Mouse (Mus musculus): ENCODE measurements around the gene Acmsd. TPM values are rescaled to one million over a fixed set of nuclear protein-coding genes. Genes with fewer than 3 reads are reported as not detected.
"Not testable (repeated sequence)": the region's sequence is repeated elsewhere in the genome, so short reads cannot be mapped to it uniquely, and the experiment has no call there.

Acmsd gene
- total RNA-seq (2021), result not detected
- long read RNA-seq, experiment 1, result 0 reads
- long read RNA-seq, experiment 2, result 0 reads

DNA sequence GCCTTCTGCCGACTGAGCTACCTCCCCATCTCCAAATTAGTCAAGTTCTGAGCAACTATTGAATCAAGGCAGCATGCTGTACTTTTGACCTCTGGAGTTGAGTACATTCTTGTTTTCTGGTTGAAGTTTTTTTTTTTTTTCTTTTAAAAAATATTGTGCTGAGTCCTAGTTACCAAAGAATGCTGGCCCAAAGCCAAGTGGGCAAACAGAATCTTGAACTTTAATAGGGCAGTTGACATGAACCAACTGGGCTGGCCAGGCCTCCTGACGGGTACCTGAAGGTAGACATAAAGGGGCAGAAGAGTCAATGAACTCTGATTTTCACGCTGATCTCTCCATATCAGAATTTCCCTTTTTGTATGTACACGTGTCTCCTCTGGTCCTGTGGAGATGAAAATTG lies at the start of gene Acmsd:
TSS of gene Acmsd (plus strand) at position 318 of the 400 bp plus-strand sequence.
- no peak for DNase-seq

DNA sequence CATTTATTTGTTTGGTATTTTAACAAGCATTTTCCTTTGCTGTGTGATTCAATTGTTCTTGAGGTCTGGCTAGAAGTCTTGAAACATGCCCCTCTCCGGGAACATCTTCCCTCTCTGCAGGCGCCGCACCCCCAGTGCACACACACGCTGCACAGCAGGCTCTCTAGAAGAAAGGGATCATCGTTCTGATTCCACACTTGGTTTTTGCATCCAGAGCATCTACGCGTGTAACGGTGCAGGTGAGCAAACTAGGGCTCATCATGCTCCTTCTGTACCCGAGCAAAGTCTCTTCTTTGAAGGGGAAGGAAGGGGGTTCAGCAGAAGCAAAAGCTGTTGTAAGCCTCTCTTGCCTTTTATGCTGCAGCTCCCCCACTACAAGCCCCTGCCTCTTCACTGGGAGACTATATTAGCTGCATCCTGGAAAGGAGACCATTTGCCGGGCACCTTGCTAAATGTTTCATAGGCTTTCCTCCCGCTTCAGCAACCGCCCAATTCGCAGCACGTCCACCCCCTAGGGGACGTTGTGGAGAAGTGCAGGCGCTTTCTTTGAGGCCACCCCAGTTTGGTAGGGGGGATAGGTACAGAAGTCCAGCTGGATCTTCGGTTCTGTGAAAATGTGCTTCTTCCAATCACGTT lies 49.6 kb upstream of the Acmsd start, which contains the start of gene Tmem163:
TSS of gene Tmem163 (minus strand) at position 51 of the 636 bp plus-strand sequence.
- DNase-seq, result no peak

DNA sequence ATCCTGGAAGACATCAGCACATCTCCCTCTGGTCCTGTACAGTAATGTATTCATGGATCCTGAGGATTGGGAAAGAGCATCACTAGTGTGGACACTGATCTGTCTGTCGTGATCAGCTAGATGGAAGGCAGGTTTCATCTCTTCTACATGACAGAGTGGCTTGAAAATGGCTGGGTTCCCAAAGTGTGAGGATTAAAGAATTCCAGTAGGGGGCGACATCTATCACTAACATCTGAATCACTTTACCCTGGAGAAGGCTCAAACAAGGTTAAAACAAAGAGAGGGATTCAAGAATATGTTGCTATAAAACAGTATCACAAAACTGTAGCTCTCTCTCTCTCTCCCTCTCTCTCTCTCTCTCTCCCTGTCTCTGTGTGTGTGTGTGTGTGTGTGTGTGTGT lies 32.7 kb upstream of the Acmsd start:
- no peak for DNase-seq

DNA sequence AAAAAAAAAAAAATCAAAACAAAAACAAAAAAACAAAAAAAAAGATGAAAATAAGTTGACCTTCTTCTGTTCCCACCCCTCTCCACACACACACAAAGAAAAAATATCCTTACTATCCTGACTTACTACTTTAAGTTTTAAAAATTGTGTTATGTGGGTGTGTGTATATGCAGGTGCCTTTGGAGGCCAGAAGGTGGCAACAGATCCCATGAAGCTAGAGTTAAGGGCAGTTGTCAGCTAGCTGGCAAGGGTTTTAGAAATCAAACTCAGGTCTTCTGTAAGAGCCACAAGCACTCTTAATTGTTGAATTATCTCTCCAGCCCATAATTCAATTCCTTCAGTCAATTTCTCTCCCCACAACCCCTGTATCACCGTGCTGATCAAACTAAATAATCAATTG lies 27.0 kb upstream of the Acmsd start:
- DNase-seq, result no peak

DNA sequence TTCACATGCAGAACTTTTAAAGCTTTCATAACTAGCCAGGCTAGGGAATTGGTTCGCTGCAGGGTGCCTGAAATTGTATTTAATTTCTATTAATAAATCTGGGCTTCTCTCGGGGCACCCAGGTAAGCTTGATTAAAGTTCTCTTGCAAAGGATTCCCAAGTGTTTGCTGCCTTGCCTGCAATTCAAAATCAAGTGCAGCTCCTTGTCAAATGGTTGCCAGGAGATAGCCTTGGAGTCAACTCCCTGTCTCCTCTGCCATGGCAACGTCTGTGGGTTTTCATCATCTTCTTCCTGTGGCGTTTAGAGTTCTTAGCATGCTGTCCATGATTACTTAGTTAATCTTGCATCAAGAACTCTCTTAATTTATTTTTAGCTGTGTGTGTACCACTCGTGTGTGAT lies 22.9 kb upstream of the Acmsd start:
- no peak for DNase-seq

DNA sequence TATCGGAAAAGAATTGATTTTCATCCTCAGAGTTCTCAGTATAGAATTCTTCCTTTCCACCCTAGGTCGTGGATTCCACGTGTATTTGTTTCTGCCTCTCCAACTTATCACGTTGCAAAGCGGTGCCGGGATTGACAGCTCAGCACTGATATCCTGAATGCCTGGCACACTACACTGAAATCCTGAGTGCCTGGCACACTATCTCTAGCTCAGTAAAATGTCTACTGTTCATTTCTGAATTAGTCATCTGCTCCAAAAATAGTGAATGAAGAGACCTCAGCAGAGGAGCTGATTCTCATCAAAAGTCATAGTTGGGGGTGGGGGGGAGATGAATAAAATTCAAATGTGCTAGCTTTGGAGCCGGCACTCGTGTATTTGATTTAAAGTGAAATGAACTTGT lies 12.8 kb upstream of the Acmsd start:
- no peak for DNase-seq

DNA sequence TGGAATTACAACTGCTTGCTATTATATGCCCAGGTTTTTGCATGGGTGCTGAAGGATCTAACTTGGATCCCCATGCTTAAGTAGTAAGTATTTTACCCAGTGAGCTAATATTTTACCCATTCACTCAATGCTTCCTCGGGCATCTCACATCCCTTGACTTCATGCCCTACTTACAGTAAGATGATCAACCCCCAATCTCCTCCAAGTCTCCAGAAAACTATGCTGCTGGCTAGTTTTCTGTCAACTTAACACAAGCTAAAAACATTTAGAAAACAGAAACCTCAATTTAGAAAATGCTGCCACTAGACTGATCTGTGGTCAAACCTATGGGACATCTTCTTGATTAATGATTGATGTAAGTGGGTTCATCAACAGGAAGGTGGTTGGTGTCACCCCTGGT lies 10.9 kb upstream of the Acmsd start:
- DNase-seq, result no peak

DNA sequence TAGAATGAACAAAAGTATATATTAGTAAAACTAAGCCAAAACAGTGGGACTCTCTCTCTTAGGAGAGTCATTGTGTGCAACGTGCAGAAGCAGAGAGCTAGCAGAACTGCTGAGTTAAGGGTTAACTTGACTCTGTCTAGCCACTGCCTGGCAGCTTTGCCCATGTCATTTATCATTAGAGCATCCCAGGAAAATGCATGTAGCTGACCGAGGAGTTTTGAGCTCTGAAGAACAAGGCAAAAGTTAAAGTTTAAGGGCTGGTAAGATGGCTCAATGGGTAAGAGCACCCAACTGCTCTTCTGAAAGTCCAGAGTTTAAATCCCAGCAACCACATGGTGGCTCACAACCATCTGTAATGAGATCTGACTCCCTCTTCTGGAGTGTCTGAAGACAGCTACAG lies 5.6 kb upstream of the Acmsd start:
- no peak for DNase-seq

DNA sequence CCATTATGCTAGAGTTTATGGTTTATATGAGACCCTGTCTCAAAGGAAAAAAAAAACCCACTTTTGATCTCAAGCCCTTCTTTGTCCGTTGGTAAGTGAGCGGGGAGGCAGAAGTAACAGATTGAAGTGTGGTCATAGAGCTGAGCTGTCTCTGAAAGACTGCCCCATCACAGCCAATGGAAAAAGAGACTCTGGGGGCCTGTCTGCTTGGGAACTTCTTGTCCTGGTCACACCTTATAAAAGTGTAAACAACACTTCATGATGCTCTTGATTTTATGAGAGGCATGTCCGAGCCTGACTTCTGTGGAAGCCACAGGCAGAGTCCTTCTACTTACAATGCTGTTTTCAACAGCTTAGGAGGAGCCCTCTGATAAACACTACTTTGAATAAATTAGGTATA lies 1.9 kb downstream of the Acmsd start:
- DNase-seq, result no peak

DNA sequence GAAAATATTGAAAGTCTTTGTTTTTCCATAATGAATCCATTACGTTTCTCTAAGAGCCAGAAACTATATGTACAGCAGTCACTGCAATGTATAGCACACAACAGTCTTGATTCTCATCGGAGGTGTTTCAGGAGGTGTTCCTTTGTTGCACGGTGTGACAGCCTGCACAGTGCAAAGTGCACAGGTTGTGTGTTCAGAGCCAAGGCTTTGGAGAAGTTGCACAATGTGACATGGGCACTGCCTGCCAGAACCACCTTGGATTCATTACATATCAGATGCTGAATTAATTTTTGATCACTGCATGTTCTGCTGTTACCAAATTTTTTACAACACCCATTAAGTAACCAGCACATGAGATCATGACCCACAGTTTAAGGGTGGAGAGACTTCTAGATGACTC lies 3.2 kb downstream of the Acmsd start:
- no peak for DNase-seq

DNA sequence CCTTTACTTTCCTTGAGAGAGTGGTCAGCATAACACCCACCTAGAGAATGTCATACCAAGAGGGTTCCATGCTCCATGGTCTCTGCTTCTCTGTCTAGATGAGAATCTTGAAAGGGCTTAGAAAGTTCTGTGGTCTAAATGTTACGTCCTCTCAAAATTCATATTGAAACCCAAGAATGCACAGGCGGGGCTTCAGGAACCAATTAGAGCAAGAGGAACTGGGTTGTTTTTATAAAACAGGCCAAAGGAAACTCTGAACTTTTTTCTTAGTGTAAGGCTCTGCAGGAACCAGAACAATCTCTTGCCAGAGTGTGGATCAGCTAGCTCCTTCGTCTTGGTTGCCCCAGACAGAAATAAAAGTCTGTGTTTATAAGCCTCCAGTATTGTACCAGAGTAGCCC lies 3.6 kb downstream of the Acmsd start:
- no peak for DNase-seq

DNA sequence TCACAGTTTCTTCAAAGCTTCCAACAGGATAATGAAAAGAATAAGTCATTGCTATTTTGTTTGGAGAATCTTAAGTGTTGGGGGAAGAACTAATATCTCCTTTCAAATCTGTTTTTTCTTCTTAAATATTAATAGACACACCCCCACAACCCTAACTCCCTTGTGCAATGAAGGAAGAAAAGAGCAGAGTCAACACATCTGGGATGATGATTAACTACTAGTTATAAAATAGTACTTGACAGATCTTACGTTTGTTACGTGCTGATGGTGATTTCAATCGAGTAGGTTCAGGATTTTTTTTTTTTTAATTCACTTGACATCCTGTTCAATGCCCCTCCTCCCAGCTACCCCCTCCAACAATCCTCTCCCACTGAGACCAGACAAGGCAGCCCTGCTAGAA lies 6.1 kb downstream of the Acmsd start:
- no peak for DNase-seq

DNA sequence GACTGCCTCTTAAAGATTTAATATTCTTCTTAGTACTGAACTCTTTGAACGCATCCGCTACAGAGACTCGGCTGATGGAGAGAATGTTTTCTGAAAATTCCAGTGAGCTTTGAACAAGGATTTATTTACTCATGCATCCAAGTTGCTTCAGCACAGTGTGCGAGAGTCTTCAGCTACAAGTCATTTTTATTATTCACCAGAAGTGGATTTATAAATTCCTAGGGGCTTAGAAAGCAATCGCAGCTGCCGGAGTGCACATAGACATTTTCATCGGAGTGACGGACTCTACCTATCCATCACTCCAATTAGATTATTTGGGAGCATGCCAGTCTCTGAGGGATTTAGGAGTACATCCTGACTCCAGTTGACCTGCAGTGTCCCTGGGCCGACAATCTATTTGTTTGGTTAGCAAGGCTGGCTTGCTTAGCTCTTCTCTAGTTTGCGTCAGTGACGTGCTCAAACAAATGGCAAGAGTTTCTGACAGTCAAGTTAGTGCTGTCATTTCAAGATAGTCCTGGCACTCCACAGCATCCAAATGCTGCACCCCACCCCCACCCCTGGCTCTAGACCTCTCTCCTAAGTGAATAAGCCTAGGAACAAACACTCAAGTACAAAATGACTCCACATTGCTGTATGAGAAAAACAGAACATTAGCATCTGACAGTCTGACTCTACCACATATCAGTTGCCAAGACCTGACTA lies 21.3 kb downstream of the Acmsd start:
- no peak for DNase-seq

DNA sequence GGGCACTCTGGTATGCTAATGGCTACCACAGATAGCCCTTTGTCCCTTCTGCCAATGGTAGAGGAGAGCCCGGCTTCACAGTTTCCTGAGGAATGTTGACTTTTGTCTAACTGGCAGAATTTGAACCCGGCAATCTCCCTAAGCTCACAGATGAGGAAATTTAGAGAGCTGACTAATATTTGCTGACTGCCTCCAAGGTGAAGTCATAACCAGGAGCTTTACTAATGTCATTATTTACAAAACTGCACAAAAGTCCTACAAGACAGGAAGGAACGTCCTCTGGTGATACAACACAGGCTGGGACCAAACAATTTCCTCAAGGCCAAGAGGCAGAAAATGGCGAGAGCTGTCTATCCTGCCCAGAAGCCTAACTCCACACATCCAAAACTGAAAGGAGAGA lies 26.6 kb downstream of the Acmsd start:
- no peak for DNase-seq

DNA sequence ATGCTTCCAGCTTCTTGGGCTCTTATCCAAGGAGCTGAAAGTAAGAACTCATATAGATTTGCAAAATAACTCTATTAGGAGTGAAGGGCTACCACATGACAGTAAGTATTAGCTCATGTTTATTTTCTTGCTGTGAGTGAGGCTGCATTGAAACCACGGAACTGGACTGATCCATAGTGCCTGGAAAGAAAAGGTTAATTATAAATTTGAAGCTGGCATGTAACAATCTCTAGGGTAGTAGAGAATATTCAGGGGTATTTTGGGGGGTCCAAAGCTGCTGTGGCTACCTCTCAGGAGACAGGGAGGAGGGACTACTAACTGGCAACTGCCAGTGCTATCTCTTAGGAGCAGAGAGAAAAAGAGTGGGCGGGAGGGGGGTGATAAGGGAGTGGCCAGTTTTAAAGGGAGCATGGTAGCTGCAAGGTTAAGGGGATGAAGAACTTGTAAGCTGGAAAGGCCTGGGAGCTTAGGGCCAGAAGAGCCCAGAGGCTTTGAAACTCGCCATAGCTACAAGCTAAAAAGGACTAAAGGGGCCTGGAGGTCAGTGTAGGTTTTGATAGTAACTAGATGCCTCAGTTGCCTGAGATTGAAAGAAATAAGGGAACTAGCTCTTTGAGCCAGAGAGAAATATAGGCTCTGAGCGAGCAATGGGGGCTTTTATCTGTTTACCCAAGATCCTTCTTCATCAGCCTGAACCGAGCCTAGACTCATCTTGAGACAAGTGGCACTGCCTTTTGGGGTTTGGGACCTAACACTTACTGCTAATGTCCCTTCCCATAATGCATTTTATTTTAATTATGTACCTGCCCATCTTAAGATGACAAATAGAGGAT lies 27.3 kb downstream of the Acmsd start:
- no peak for DNase-seq

DNA sequence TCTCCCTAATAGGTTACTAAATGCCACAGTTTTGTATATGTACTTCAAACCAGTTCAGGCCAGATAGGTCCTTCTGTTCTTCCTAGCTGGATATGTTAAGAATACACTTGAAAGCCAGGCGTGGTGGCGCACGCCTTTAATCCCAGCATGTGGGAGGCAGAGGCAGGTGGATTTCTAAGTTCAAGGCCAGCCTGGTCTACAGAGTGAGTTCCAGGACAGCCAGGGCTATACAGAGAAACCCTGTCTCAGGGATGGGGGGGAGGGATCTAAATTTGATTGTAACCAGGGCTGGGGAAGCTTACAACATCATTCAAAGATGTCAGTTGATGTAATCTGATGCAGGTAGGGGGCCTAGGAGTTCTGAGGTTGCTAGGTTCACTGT lies 27.9 kb downstream of the Acmsd start:
- not testable (repeated sequence) for DNase-seq

DNA sequence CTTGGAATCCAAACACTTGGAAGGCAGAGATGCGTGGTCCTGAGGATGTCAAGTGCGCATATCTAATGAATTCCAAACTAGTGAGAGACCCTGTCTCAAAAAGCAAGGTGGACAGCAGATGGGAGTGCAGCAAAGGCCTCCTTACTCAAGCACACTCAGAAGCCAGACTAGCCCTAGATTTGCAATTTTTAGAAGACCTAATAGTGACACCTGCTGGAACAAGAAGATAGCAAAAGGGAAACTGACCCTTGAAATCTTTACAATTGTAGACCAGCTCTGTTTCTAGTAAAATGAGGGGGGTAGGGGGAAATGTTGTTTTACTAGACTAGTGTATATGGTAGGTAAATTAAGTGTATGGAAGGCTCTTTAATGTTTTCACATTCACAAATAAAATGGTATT lies 36.3 kb downstream of the Acmsd start:
- no peak for DNase-seq

DNA sequence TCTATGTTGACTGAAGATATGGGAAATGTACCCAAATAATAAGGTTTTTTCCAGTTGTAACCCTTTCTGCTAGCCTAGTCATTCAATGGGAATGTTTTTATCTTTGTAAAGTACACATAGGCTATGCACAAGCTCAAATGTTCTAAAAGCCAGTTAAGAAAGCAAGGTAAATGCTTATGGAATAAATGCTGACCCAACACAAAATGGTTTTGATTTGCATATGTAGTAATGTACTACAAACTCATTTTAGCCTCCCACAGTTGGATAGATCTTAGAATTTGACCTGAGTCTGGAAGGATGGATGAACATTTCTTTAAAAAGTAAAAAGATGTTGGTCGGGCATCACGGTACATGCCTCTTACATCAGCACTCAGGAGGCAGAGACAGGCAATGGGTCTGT lies 37.5 kb downstream of the Acmsd start:
- no peak for DNase-seq

DNA sequence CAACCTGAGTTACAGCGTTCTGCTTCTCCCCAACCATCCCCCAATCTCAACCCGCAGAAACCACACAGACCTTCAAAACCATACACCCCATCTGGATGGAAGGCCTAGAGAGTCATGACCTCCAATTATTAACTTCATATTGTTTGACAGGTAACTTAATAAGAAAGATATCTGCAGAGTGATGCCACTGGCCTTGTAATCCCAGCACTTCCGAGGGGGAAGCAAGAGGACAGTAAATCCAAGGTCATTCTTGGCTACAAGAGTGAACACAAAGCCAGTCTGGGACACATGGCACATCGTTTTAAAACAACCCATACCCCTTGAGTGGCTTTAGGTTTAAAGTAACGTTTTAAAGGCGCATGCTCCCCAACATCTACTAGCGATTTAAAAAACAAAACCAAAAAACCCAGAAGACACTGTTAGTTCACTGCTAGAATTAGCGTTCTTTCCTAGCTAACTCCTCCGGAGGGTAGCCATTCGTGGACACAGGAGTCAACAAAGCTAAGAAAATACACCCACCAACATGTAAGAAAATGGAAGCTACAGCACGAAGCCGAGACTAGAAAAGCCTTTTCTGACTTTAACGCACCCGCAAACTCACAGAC lies 44.1 kb downstream of the Acmsd start:
- no peak for DNase-seq

DNA sequence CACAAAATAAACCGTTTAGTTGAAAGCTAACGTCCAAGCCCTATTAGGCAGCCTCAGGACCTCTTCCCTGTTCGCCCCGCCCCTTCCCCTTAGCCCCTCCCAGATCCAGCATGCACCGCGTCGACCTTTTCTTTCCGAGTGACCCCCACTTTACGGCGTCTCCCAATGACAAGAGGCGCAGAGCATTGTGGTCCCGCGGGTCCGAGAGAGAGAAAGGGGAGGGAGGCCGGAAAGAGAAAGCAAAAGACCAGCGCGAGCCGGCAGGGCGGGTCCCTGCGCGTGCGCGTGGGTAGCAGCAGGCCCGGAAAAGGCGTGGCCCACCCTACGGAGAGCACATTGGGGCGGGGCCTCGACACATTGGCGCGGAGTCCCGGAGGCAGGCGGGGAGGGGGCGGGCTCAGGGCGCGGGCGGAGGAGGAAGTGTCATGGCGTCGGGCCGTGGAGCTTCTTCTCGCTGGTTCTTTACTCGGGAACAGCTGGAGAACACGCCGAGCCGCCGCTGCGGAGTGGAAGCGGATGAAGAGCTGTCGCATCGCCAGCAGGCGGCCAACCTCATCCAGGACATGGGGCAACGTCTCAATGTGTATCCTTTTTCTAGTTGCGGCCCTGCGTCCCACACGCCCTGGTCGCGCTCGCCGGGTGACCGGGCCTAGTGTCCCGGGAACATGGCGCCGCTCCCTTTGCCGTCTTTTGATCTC lies 44.7 kb downstream of the Acmsd start, which contains the start of gene Ccnt2:
TSS of gene Ccnt2 (plus strand) at position 362 of the 698 bp plus-strand sequence.
- peak; percentile 100 for DNase-seq

DNA sequence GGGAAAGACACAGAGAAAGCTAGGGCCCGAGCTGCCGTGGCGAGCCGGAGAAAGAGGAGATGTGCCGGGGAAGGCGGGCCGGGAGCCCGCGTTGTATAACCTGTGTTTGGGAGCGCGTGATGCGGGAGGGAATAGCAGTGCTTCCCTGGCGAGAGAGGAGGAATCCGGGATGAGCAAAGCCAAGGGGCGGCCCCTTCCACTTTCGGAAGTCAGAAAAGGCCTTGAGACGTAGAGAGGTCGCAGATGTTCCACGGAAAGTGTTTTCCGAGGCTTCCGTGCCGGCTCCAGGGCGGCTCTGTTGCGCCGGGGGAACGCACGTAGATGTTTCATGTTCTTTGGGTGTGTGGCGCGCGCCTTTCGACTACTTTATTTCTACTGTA lies 45.3 kb downstream of the Acmsd start:
- DNase-seq, result peak; percentile 65

DNA sequence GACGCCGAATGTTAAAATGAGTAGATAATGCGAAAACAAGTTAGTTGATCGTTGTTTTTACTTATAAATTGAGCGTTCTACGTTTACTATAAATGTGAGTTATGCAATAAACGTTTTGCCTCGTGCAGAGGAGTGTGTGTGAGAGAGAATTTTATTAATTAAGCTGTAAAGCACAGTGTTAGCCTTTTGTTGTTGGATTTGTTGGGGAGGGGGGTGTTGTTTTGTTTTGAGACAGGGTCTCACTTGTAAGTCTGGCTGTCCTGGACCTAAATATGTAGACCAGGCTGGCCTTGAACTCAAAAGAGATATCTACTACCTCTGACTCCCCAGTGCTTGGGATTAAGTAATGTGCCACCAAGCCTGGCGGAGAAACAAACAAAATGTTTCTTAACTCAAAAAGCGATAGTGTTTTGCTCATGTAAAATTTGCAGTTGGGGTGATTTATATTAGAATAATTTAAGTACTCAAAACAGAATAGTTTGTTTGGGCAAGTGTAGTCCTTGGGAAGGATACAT lies 46.0 kb downstream of the Acmsd start:
- no peak for DNase-seq

All from gastrocnemius, postnatal 25 days (tissue).